Mouse (Mus musculus) bone marrow macrophage, adult 2 months (primary cell): ENCODE measurements around the gene Pacsin3. TPM values are rescaled to one million over a fixed set of nuclear protein-coding genes. Genes with fewer than 3 reads are reported as not detected.

ENCODE experiments used
- H3K27ac ChIP-seq: 2 replicates; pipeline ENCODE4 v1.5.1; 2012; ENCODE audit warnings: low read depth, low read length; ENCODE audit not compliant: insufficient read depth
- H3K4me1 ChIP-seq: 2 replicates; pipeline ENCODE4 v1.6.1; 2012; ENCODE audit warnings: low read length; ENCODE audit not compliant: control insufficient read depth, insufficient read depth
- H3K4me3 ChIP-seq: 2 replicates; pipeline ENCODE4 v1.5.1; 2012; ENCODE audit warnings: mild to moderate bottlenecking, low read length, moderate library complexity; ENCODE audit not compliant: insufficient read depth
- CTCF ChIP-seq: IDR thresholded peaks from 2 replicates; pipeline ENCODE4 v1.5.1; 2012; ENCODE audit warnings: low read depth, mild to moderate bottlenecking, low read length, moderate library complexity
- POLR2A ChIP-seq: IDR thresholded peaks from 2 replicates; pipeline ENCODE4 v1.6.1; 2012; ENCODE audit warnings: mild to moderate bottlenecking, low read depth, low read length, borderline replicate concordance
- polyA plus RNA-seq: library from polyadenylated mRNA; stranded (reverse); fragments of >200 nt; gene quantifications from 2 replicates; pipeline ENCODE4 v1.2.4, GENCODE M21; 2012; ENCODE audit not compliant: missing spikeins, insufficient read depth, insufficient read length

The Pacsin3 gene
- 0.64 and 1.3 TPM in 2 replicates for polyA plus RNA-seq

GRCm38 (mm10) chr2:91255661-91256150 lies at the start of gene Pacsin3:
TSS of gene Pacsin3 (plus strand) at chr2:91255954.
- Histone ChIP-seq H3K4me3 (peak within 1 kb of the TSS; percentile 70), H3K27ac (no peak within 1 kb of the TSS), H3K4me1 (no peaks in the 10 kb centered on the region)
- TF ChIP-seq POLR2A (no peak), CTCF (no peak)

DNA sequence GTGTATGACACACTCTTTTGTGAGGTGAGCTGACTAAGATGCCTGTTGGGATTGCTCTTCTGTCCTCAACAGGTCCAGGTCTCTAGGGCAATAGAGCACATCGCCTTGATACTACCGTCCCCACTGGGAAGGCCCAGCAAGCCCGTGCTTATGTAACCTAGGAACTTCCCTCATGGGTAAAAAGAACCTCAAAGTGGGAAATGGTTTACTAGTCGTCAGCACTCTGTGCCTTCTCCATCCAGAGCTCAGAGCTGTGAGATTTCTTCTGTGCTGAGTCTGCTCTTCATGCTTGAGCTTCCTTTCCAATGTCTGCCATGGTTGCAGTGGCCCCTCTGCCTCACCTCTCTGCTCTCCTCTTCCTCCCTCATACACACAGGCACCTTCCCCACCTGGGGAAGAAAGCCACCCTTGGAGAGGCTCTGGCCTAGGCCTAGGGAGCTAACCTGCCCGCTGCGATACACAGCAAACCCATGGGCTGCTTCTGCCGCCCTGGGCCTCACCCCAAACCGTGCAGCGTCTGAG lies 49.4 kb upstream of the Pacsin3 start:
- Histone ChIP-seq H3K4me1 (peaks cover 50% of the 10 kb centered on the region), H3K4me3 (peak overlapping the region; percentile 58), H3K27ac (peak overlapping the region; percentile 100)
- TF ChIP-seq CTCF (no peak), POLR2A (no peak)

- H3K4me1 ChIP-seq = peaks cover 6% of the 10 kb centered on the region
- H3K4me3 ChIP-seq = no peak overlapping the region
- H3K27ac ChIP-seq = no peak overlapping the region
- no peak for TF ChIP-seq CTCF
- no peak for TF ChIP-seq POLR2A
Observed at GRCm38 (mm10) chr2:91213311-91213710, 42.4 kb upstream of the Pacsin3 start.

GRCm38 (mm10) chr2:91217032-91217431 lies 38.7 kb upstream of the Pacsin3 start:
- Histone ChIP-seq H3K4me3 (no peak overlapping the region), H3K4me1 (no peaks in the 10 kb centered on the region), H3K27ac (no peak overlapping the region)
- TF ChIP-seq POLR2A (no peak), CTCF (no peak)

GRCm38 (mm10) chr2:91220501-91220900 lies 35.3 kb upstream of the Pacsin3 start:
- TF ChIP-seq POLR2A (no peak), CTCF (no peak)
- no peak overlapping the region for H3K27ac ChIP-seq
- no peaks in the 10 kb centered on the region for H3K4me1 ChIP-seq
- H3K4me3 ChIP-seq = no peak overlapping the region

GRCm38 (mm10) chr2:91223614-91224013 lies 32.1 kb upstream of the Pacsin3 start:
- Histone ChIP-seq H3K4me3 (no peak overlapping the region), H3K4me1 (0 out of 2 replicates have a peak, but pooled peaks cover 2% of the 10 kb centered on the region), H3K27ac (no peak overlapping the region)
- TF ChIP-seq CTCF = no peak
- TF ChIP-seq POLR2A = no peak

DNA sequence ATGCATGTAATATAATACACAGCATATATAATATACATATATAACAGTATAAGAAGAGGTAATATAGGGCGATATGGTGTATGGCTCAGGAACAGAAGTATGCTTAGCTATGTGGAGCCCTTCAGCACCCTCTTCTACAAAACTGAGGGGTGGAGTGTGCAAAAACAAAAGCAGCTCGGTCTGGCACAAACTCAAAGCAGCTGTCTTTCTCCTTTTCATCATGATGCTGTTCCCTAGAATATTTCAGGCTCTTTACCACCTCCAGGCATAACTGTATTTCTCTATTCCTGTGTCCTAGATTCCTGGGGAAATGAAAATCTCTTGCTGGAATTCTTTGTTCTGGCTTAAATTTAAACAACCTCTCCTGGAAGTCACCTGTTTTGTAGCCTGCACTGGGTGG lies 26.0 kb upstream of the Pacsin3 start:
- TF ChIP-seq POLR2A (no peak), CTCF (no peak)
- Histone ChIP-seq H3K4me3 (no peak overlapping the region), H3K27ac (no peak overlapping the region), H3K4me1 (0 out of 2 replicates have a peak, but pooled peaks cover 2% of the 10 kb centered on the region)

DNA sequence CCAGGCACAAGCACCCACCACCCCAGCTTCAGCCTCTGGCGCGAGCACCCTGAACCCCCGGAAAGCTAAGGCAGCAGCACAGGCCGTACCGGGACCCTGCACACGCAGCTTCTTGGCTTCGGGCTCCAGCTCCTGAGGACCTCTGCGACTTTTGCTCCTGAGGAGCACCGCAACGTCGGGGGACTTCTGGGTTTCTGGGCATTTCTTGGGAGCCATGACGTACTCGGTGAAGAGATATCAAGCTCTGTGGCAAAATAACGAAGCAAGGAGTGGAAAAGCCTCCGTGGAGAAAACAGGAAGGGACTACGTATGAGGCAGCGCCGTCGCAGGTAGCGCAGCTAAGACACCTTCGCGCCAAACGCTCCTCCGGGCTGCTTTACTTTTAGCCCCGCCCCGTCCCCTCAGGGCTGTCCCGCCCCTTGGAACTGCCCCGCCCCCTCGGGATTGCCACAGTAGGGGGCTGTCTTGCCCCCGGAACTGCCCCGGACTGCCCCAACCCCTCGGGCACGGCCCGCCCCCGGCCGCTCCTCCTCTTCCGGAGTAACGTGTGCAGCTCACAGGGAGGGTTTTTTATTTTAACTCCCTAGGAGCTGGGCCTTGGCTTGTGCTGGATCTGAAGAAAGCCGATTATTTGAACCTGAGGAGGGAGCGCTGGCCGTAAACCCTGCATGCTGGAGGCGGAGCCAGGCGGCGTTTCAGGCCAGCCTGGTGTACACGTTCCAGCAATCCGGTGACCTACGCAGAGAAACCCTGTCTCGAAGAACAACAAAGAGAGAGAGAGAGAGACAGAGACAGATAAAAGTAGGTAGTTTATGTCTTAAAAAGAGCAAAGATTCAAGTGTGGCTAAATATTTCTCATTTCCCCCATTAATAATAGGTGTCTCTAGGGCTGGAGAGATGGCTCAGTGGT lies 18.9 kb upstream of the Pacsin3 start, which contains the start of gene Ddb2:
Gene Ddb2 (minus strand): TSS at position 382 of the 910 bp plus-strand sequence.
- TF ChIP-seq CTCF (no peak), POLR2A (no peak)
- Histone ChIP-seq H3K4me1 (peaks cover 6% of the 10 kb centered on the region), H3K27ac (peak within 1 kb of the TSS; percentile 88), H3K4me3 (peak within 1 kb of the TSS; percentile 79)

DNA sequence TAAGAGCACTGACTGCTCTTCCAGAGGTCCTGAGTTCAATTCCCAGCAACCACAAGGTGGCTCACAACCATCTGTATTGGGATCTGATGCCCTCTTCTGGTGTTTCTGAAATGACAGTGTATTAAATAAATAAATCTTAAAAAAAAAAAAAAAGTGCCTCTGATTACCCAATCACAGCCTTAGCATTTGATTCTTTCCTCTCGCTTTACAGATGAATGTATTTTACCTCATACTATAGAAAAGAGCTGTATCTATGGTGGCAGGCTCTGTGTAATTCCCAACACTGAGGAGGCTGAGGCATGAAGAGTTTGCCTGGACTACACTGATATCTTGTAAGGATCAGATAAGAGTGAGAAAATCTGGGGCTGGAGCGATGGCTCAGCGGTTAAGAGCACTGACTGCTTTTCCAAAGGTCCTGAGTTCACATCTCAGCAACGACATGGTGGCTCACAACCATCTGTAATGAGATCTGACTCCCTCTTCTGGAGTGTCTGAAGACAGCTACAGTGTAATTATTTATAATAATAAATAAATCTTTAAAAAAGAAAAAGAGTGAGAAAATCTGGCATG lies 18.2 kb upstream of the Pacsin3 start:
- H3K4me1 ChIP-seq = peaks cover 13% of the 10 kb centered on the region
- peak overlapping the region; percentile 88 for H3K27ac ChIP-seq
- peak overlapping the region; percentile 59 for H3K4me3 ChIP-seq

DNA sequence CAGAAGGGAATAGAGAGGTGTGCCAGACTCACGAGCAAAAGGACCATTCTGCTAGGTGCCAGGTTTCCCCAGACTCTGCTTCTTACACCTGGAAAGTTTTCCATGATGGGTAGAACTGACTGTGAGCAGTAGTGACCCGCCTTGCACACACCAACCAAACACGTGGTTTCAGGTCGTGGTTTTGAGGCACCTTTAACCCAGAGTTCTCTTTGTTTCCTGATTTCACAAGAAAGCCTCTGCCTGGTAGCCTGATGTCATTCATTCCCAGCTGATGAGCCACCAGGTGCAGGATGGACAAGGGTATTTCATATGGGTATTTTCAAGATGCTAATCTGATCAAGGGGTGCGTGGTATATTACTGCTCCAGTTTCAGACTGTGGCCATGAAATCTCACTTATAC lies 13.2 kb upstream of the Pacsin3 start:
- TF ChIP-seq POLR2A (no peak), CTCF (no peak)
- Histone ChIP-seq H3K4me3 (no peak overlapping the region), H3K4me1 (peaks cover 14% of the 10 kb centered on the region), H3K27ac (no peak overlapping the region)
